26 mouse cellular contexts compared by ENCODE assay signal in the genomic region with DNA sequence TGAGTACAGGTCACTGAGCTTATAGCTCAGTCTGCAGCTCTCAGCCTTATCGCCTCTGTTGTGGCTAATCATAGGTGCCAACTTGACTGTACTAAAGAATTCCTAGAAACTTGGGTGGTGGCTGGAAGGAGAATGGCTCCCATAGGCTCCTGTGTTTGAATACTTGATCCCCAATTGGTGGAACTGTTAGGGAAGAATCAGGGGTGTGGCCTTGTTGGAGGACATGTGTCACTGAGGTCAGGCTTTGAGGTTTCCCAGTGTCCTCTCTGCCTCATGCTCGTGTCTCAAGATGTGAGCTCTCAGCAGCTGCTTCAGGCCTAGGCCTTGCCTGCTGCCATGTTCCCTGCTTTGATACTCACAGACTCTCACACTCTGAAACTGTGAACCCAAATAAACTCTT. TPM values are rescaled to one million over a fixed set of nuclear protein-coding genes. Genes with fewer than 3 reads are reported as not detected.
"Had no signal": no experiment of that assay in that cellular context is flagged by ENCODE, and none has a peak within 500 bp of the region (broad histone marks: within the 10 kb centered on the region; RNA-seq: fewer than 3 reads in every experiment).

No protein-coding gene starts in this region.

- DNase-seq: gastrocnemius, adult 2 months; gastrocnemius, postnatal 10 days; gastrocnemius, postnatal 25 days; heart, adult 2 months; heart, postnatal 10 days; heart, postnatal 4 days; kidney, adult 18-20 months; kidney, adult 8-10 months; kidney, postnatal 10 days; kidney, postnatal 25 days; kidney, postnatal 4 days; left cerebral cortex, postnatal 4 days had no signal

- H3K4me1 ChIP-seq: hindbrain, embryonic 10.5 days; hindbrain, embryonic 12.5 days; intestine, embryonic 15.5 days; liver, embryonic 12.5 days had no signal

- ATAC-seq: hindbrain, embryonic 16.5 days; inflammation-experienced regulatory T-cells, adult 6 months; intestine, embryonic 15.5 days; liver, embryonic 12.5 days had no signal

- H3K4me3 ChIP-seq: gastrocnemius, adult 2 months; heart, adult 2 months; hindbrain, embryonic 10.5 days; hindbrain, embryonic 12.5 days; intestine, embryonic 15.5 days; layer of hippocampus, adult 2 months; left cerebral cortex, adult 2 months; limb, embryonic 13.5 days; limb, embryonic 15.5 days; liver, embryonic 12.5 days had no signal

- H3K4me2 ChIP-seq: heart, embryonic 11.5 days; hindbrain, embryonic 12.5 days; hindbrain, embryonic 14.5 days; intestine, embryonic 15.5 days; limb, embryonic 13.5 days; limb, embryonic 15.5 days; liver, embryonic 12.5 days had no signal

- H3K27ac ChIP-seq: gastrocnemius, adult 2 months; heart, adult 2 months; hindbrain, embryonic 10.5 days; hindbrain, embryonic 12.5 days; hindbrain, embryonic 14.5 days; intestine, embryonic 15.5 days; layer of hippocampus, adult 2 months; left cerebral cortex, adult 2 months; limb, embryonic 13.5 days; limb, embryonic 15.5 days; liver, embryonic 12.5 days; liver, embryonic 14.5 days had no signal

- H3K9me3 ChIP-seq: hindbrain, embryonic 10.5 days; hindbrain, embryonic 12.5 days; intestine, embryonic 15.5 days; limb, embryonic 13.5 days; limb, embryonic 15.5 days; liver, embryonic 12.5 days had no signal

- H3K36me3 ChIP-seq: hindbrain, embryonic 10.5 days; hindbrain, embryonic 12.5 days; intestine, embryonic 15.5 days; limb, embryonic 13.5 days; limb, embryonic 15.5 days; liver, embryonic 12.5 days had no signal

- H3K27me3 ChIP-seq: hindbrain, embryonic 12.5 days; intestine, embryonic 15.5 days; limb, embryonic 13.5 days; limb, embryonic 15.5 days; liver, embryonic 12.5 days had no signal

- H3K9ac ChIP-seq: hindbrain, embryonic 12.5 days; hindbrain, embryonic 14.5 days; intestine, embryonic 15.5 days; limb, embryonic 13.5 days; limb, embryonic 15.5 days; liver, embryonic 12.5 days; liver, embryonic 14.5 days had no signal

RNA-seq across cellular contexts. Expression of a gene that starts 11.7 kb away (rescaled TPM):
- total RNA-seq: granulocyte monocyte progenitor cell, adult 5-6 weeks had no signal
